Mouse (Mus musculus) duodenum, adult 2 months (tissue): ENCODE results near the gene D7Ertd443e. TPM values are rescaled to one million over a fixed set of nuclear protein-coding genes. Genes with fewer than 3 reads are reported as not detected.

ENCODE experiments used
- polyA plus RNA-seq: library from polyadenylated mRNA; depleted of rRNA; stranded (reverse); fragments of >200 nt; gene quantifications from 2 replicates; pipeline ENCODE4 v1.2.3, GENCODE M21; 2012; ENCODE audit warnings: low replicate concordance; rRNA removed

D7Ertd443e gene
- polyA plus RNA-seq: not detected in 2 replicates

DNA sequence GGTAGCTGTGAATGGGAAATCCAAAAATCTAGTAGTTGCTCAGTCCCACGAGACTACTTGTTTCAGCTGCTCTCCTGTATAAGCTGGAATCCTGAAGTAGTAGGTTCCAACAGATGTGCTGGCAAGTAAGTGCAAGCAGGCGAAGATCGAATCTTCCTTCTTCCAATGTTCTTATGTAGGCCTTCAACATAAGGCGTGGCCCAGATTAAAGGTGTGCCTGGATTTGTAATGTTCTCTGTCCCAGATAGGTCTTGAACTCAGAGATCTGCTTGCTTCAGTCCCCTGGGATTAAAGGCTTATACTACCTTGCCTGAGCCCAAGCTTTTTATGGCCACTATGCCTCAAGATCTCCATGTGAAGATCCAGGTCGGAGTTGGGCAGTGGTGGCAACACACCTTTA is at the start of gene D7Ertd443e:
D7Ertd443e (minus strand) TSS at position 101 of the 400 bp plus-strand sequence.

GRCm38 (mm10) chr7:134231378-134232346 is 153.8 kb downstream of the D7Ertd443e start, which contains the start of gene Adam12:
Gene Adam12, minus strand, starts transcription at chr7:134232146.

Other genes starting within 250 kb of the D7Ertd443e start
- gene Adam12, start 153.5 kb downstream of the D7Ertd443e start, polyA plus RNA-seq: 0.28 and 0.77 TPM in 2 replicates